In genomic region chr1:56969364-56970360, GRCm38 (mm10) we compare ENCODE assay signal across 7 mouse cellular contexts. TPM values are rescaled to one million over a fixed set of nuclear protein-coding genes. Genes with fewer than 3 reads are reported as not detected.
A peak's percentile ranks its signal among the peaks of the same experiment; 100 is the strongest.
DNase-seq lines count a peak whose midpoint lies in the region; ATAC-seq and TF ChIP-seq lines count a peak whose summit lies in the region.

No protein-coding gene starts in this region.

- TF ChIP-seq CTCF in CH12.LX (conservative IDR thresholded peaks at IDR 0.05 in 1 of 2, IDR thresholded peaks at IDR 0.05 in 1 of 2; ENCODE audit: low read depth in 2 of 2, low read length in 2 of 2) = no peak

- peak; percentile 70 to 74 for DNase-seq in B cell, adult 2 months
- DNase-seq in CH12.LX (ENCODE audit: extremely low read depth) = peak; percentile 61
- DNase-seq in urinary bladder, postnatal 10 days (ENCODE audit: low spot score) = no peak
- no peak for DNase-seq in testis, postnatal 10 days (ENCODE audit: low spot score)

- H3K9me3 ChIP-seq in CH12.LX (replicated peaks; ENCODE audit: low read length) = no peaks in the 10 kb centered on the region
- no peaks in the 10 kb centered on the region for H3K9me3 ChIP-seq in forebrain, embryonic 15.5 days
- no peaks in the 10 kb centered on the region for H3K9me3 ChIP-seq in kidney, embryonic 15.5 days (replicated peaks)
- no peaks in the 10 kb centered on the region for H3K9me3 ChIP-seq in midbrain, embryonic 16.5 days (replicated peaks; ENCODE audit: control insufficient read depth, low read length, poor library complexity, severe bottlenecking)

- WGBS in forebrain, embryonic 15.5 days = 3% methylated on average over 47 of the region's 47 CpGs
- WGBS in kidney, embryonic 15.5 days = 1% methylated on average over 47 of the region's 47 CpGs
- 4% methylated on average over 47 of the region's 47 CpGs for WGBS in midbrain, embryonic 16.5 days

- H3K4me2 ChIP-seq in CH12.LX (ENCODE audit: insufficient read depth, low read depth, poor library complexity, severe bottlenecking) = peak overlapping the region; percentile 79
- H3K4me2 ChIP-seq in forebrain, embryonic 15.5 days (replicated peaks) = peak overlapping the region; percentile 94
- H3K4me2 ChIP-seq in kidney, embryonic 15.5 days = peak overlapping the region; percentile 95
- peak overlapping the region; percentile 47 for H3K4me2 ChIP-seq in midbrain, embryonic 16.5 days (ENCODE audit: low read length)

- H3K9ac ChIP-seq in CH12.LX (ENCODE audit: insufficient read depth, low read depth) = peak overlapping the region; percentile 81; the same call in 1 of the 2 replicates
- H3K9ac ChIP-seq in forebrain, embryonic 15.5 days (replicated peaks) = peak overlapping the region; percentile 75
- H3K9ac ChIP-seq in kidney, embryonic 15.5 days = 0 out of 2 replicates have a peak overlapping the region, but pooled peaks have one; percentile 29
- H3K9ac ChIP-seq in midbrain, embryonic 16.5 days (ENCODE audit: low read depth, low read length) = peak overlapping the region; percentile 32; the same call in 1 of the 2 replicates

- peaks cover 0 to 15% of the 10 kb centered on the region in 2 experiments; a peak in 2 of 4 replicates for H3K4me1 ChIP-seq in CH12.LX (ENCODE audit: control insufficient read depth in 1 of 2, insufficient read depth in 2 of 2)
- H3K4me1 ChIP-seq in forebrain, embryonic 15.5 days = peaks cover 36% of the 10 kb centered on the region
- peaks cover 35% of the 10 kb centered on the region for H3K4me1 ChIP-seq in kidney, embryonic 15.5 days
- H3K4me1 ChIP-seq in midbrain, embryonic 16.5 days (ENCODE audit: control insufficient read depth, insufficient read depth, low read length) = peaks cover 29% of the 10 kb centered on the region

- in situ Hi-C loops in CH12.LX (cut with MboI; ENCODE audit: low pct_ligation_motif_present, low pct_unique_long_range_greater_than_20kb, low sequenced_read_pairs) = loop anchor here (5.0 kb wide), 1 partner anchor 212 kb away; no protein-coding TSS in a partner anchor

- peak overlapping the region; percentile 33; the same call in 1 of the 2 replicates for H3K27ac ChIP-seq in CH12.LX (ENCODE audit: insufficient read depth, low read depth)
- H3K27ac ChIP-seq in forebrain, embryonic 15.5 days (replicated peaks) = peak overlapping the region; percentile 96
- no peak overlapping the region for H3K27ac ChIP-seq in kidney, embryonic 15.5 days
- no peak overlapping the region for H3K27ac ChIP-seq in midbrain, embryonic 16.5 days (ENCODE audit: low read length)

- dilution Hi-C loops in CH12.LX (cut with MboI; ENCODE audit: extremely low pct_ligation_motif_present, extremely low pct_unique_long_range_greater_than_20kb, low sequenced_read_pairs) = no loop called here

- TF ChIP-seq POLR2A in CH12.LX (IDR thresholded peaks at IDR 0.05; ENCODE audit: low read depth, low read length) = no peak

- TF ChIP-seq RAD21 in CH12.LX (IDR thresholded peaks at IDR 0.05; ENCODE audit: low read depth, low read length) = no peak; the same call in 1 of the 2 replicates

- H3K27me3 ChIP-seq in CH12.LX (replicated peaks) = no peaks in the 10 kb centered on the region
- H3K27me3 ChIP-seq in forebrain, embryonic 15.5 days = peaks cover 8% of the 10 kb centered on the region; the same call in 1 of the 2 replicates
- peaks cover 46% of the 10 kb centered on the region for H3K27me3 ChIP-seq in kidney, embryonic 15.5 days
- peaks cover 26% of the 10 kb centered on the region for H3K27me3 ChIP-seq in midbrain, embryonic 16.5 days (ENCODE audit: control insufficient read depth, insufficient read depth, low read depth, low read length)

- peaks cover 2 to 17% of the 10 kb centered on the region in 2 experiments for H3K36me3 ChIP-seq in CH12.LX (replicated peaks in 1 of 2; ENCODE audit: control insufficient read depth in 1 of 2, insufficient read depth in 1 of 2, low read length in 1 of 2)
- no peaks in the 10 kb centered on the region for H3K36me3 ChIP-seq in forebrain, embryonic 15.5 days
- no peaks in the 10 kb centered on the region for H3K36me3 ChIP-seq in kidney, embryonic 15.5 days
- no peaks in the 10 kb centered on the region for H3K36me3 ChIP-seq in midbrain, embryonic 16.5 days (ENCODE audit: control insufficient read depth, insufficient read depth, low read length)

- H3K79me2 ChIP-seq in CH12.LX (replicated peaks; ENCODE audit: control insufficient read depth, extremely low read depth, insufficient read depth, poor library complexity, severe bottlenecking) = peaks cover 20% of the 10 kb centered on the region

- 0 out of 2 replicates have a peak, but pooled peaks have one; percentile 11 for TF ChIP-seq EP300 in CH12.LX (IDR thresholded peaks at IDR 0.05; ENCODE audit: low read length)

- peak overlapping the region; percentile 70 to 98 (median 82) for H3K4me3 ChIP-seq in CH12.LX (replicated peaks in 1 of 3; ENCODE audit: low read depth in 2 of 3, low read length in 2 of 3, poor library complexity in 1 of 3)
- H3K4me3 ChIP-seq in forebrain, embryonic 15.5 days = peak overlapping the region; percentile 89
- peak overlapping the region; percentile 70 for H3K4me3 ChIP-seq in kidney, embryonic 15.5 days (replicated peaks)
- H3K4me3 ChIP-seq in midbrain, embryonic 16.5 days (ENCODE audit: low read depth, low read length) = peak overlapping the region; percentile 22

- ATAC-seq in forebrain, embryonic 15.5 days (replicated peaks) = no peak
- no peak for ATAC-seq in kidney, embryonic 15.5 days (replicated peaks; ENCODE audit: low FRiP score)
- ATAC-seq in midbrain, embryonic 16.5 days = no peak

TF ChIP-seq in CH12.LX, 34 proteins besides CTCF, POLR2A, EP300 and RAD21:
- TF ChIP-seq USF1 (IDR thresholded peaks at IDR 0.05; ENCODE audit: low read depth, low read length) (0 out of 2 replicates have a peak, but pooled peaks have one; percentile 10), MAX (IDR thresholded peaks at IDR 0.05; ENCODE audit: low read length) (peak; percentile 30), MEF2A (IDR thresholded peaks at IDR 0.05; ENCODE audit: borderline replicate concordance, low read depth, low read length) (peak; percentile 65; the same call in 1 of the 2 replicates), HCFC1 (IDR thresholded peaks at IDR 0.05; ENCODE audit: low read depth, low read length) (0 out of 2 replicates have a peak, but pooled peaks have one; percentile 36), ELF1 (IDR thresholded peaks at IDR 0.05; ENCODE audit: low read depth, low read length) (peak; percentile 52), MAZ (IDR thresholded peaks at IDR 0.05; ENCODE audit: low read depth, low read length) (peak; percentile 41; the same call in 1 of the 2 replicates), ZMIZ1 (IDR thresholded peaks at IDR 0.05; ENCODE audit: low read depth, low read length) (peak; percentile 44; the same call in 1 of the 2 replicates), MYC (IDR thresholded peaks at IDR 0.05; ENCODE audit: low read depth, low read length) (no peak), UBTF (IDR thresholded peaks at IDR 0.05; ENCODE audit: low read depth, low read length) (peak; percentile 96), SIN3A (IDR thresholded peaks at IDR 0.05; ENCODE audit: low read length) (no peak; the same call in 1 of the 2 replicates), KAT2A (IDR thresholded peaks at IDR 0.05; ENCODE audit: insufficient replicate concordance, low read length) (0 out of 2 replicates have a peak, but pooled peaks have one; percentile 16), JUN (IDR thresholded peaks at IDR 0.05; ENCODE audit: insufficient read depth, low read depth, low read length) (no peak), NRF1 (IDR thresholded peaks at IDR 0.05; ENCODE audit: low read depth, low read length) (peak; percentile 36; the same call in 1 of the 2 replicates), ZKSCAN1 (IDR thresholded peaks at IDR 0.05; ENCODE audit: borderline replicate concordance, low read depth, low read length) (no peak), BHLHE40 (IDR thresholded peaks at IDR 0.05; ENCODE audit: low read depth, low read length) (peak; percentile 68), MXI1 (IDR thresholded peaks at IDR 0.05; ENCODE audit: low read depth, low read length) (peak; percentile 48; the same call in 1 of the 2 replicates), ETS1 (conservative IDR thresholded peaks at IDR 0.05; ENCODE audit: low read depth, low read length) (peak; percentile 65), CHD1 (IDR thresholded peaks at IDR 0.05; ENCODE audit: low read depth, low read length) (0 out of 2 replicates have a peak, but pooled peaks have one; percentile 69), IRF4 (IDR thresholded peaks at IDR 0.05; ENCODE audit: low read depth, low read length) (peak; percentile 64; the same call in 1 of the 2 replicates), TCF12 (IDR thresholded peaks at IDR 0.05; ENCODE audit: low read depth, low read length) (peak; percentile 70; the same call in 1 of the 2 replicates), POLR2AphosphoS2 (IDR thresholded peaks at IDR 0.05; ENCODE audit: low read depth, low read length) (no peak), JUND (conservative IDR thresholded peaks at IDR 0.05; ENCODE audit: low read depth, low read length) (no peak), PAX5 (IDR thresholded peaks at IDR 0.05; ENCODE audit: low read length) (no peak)

RNA-seq across cellular contexts. Expression of gene Satb2, which starts 8.8 kb away (rescaled TPM):
- 1.6 and 2.1 TPM in 2 replicates for total RNA-seq in CH12.LX (2012; rRNA removed)
- 1.4 and 2.0 TPM in 2 replicates for total RNA-seq in CH12.LX (2014; rRNA removed)
- 3.7 and 3.9 TPM in 2 replicates for polyA plus RNA-seq in CH12.LX (2012; ENCODE audit: insufficient read length, low read depth)
- 46.2 and 62.5 TPM in 2 replicates for polyA plus RNA-seq in forebrain, embryonic 15.5 days (2015; fragmentation: Nextera tagmentation; extraction: Ambion mirVana)
- 1.7 and 3.7 TPM in 2 replicates for polyA plus RNA-seq in kidney, embryonic 15.5 days (2015; fragmentation: Nextera tagmentation; extraction: Ambion mirVana)
- polyA plus RNA-seq in midbrain, embryonic 16.5 days (2015; fragmentation: Nextera tagmentation; extraction: Ambion mirVana) = 0.92 and 1.6 TPM in 2 replicates

Comparison
In these comparisons a context has a peak if more than half of its experiments do, and no peak if none do; other contexts are left out.
1. DNase-seq: peak in B cell, adult 2 months (2 of 2) and CH12.LX (single experiment); none in urinary bladder, postnatal 10 days (single experiment) and testis, postnatal 10 days (single experiment).
2. H3K27ac ChIP-seq: peak in CH12.LX (single experiment) and forebrain, embryonic 15.5 days (single experiment); none in kidney, embryonic 15.5 days (single experiment) and midbrain, embryonic 16.5 days (single experiment).
3. H3K4me3 ChIP-seq: peak in every context shown above with its lines; median percentile 89 in forebrain, embryonic 15.5 days; 82 in CH12.LX; 70 in kidney, embryonic 15.5 days; 22 in midbrain, embryonic 16.5 days.
4. H3K9ac ChIP-seq: peak in every context shown above with its lines; median percentile 81 in CH12.LX; 75 in forebrain, embryonic 15.5 days; 32 in midbrain, embryonic 16.5 days; 29 in kidney, embryonic 15.5 days.
5. Peak in every context shown above with its lines, with median percentiles within 50 percentile points of each other: H3K4me2 ChIP-seq.